Mouse (Mus musculus) gastrocnemius, postnatal 10 days (tissue): ENCODE data around the gene Slx1b. TPM values are rescaled to one million over a fixed set of nuclear protein-coding genes. Genes with fewer than 3 reads are reported as not detected.
A peak's percentile ranks its signal among the peaks of the same experiment; 100 is the strongest.
"Not testable (repeated sequence)": the region's sequence is repeated elsewhere in the genome, so short reads cannot be mapped to it uniquely, and the experiment has no call there.

Source experiments
- DNase-seq: peaks from one replicate; pipeline ENCODE4 v3.0.0; 2021; ENCODE audit warnings: mixed read lengths
- total RNA-seq, 2 experiments: library from RNA; stranded (reverse); gene quantifications; 2 replicates each; pipeline ENCODE4 v1.2.3; 2021

Gene Slx1b
- total RNA-seq, 2 experiments from 2014 or later = 4.2 to 6.1 TPM

GRCm38 (mm10) chr7:126702861-126703756 is 7.5 kb upstream of the Slx1b start:
- peak; percentile 9 for DNase-seq

GRCm38 (mm10) chr7:126702358-126702757 is 6.8 kb upstream of the Slx1b start:
- no peak for DNase-seq

- no peak for DNase-seq
These were observed 6.2 kb upstream of the Slx1b start for GRCm38 (mm10) chr7:126701559-126702357.

GRCm38 (mm10) chr7:126701070-126701469 is 5.5 kb upstream of the Slx1b start:
- DNase-seq = peak; percentile 93

- DNase-seq = no peak
These were observed 4.8 kb upstream of the Slx1b start for GRCm38 (mm10) chr7:126700063-126701015.

- no peak for DNase-seq
These were observed 2.3 kb upstream of the Slx1b start for GRCm38 (mm10) chr7:126697838-126698237.

GRCm38 (mm10) chr7:126696886-126697285 is 1.3 kb upstream of the Slx1b start:
- no peak for DNase-seq

GRCm38 (mm10) chr7:126696303-126696702 is 719 bp upstream of the Slx1b start:
- DNase-seq = no peak

- peak; percentile 66 for DNase-seq
These were observed 373 bp downstream of the Slx1b start, which contains the start of gene Bola2 for GRCm38 (mm10) chr7:126695210-126695611. TSS of gene Bola2 (plus strand) at chr7:126695401.

GRCm38 (mm10) chr7:126694441-126695051 is 1.0 kb downstream of the Slx1b start:
- DNase-seq = no peak

- DNase-seq = no peak
These were observed 1.8 kb downstream of the Slx1b start for GRCm38 (mm10) chr7:126693781-126694180.

GRCm38 (mm10) chr7:126693256-126693655 is 2.3 kb downstream of the Slx1b start:
- peak; percentile 83 for DNase-seq

- DNase-seq = no peak
These were observed 3.2 kb downstream of the Slx1b start for GRCm38 (mm10) chr7:126692426-126692825.

- no peak for DNase-seq
These were observed 3.9 kb downstream of the Slx1b start for GRCm38 (mm10) chr7:126691676-126692075.

- DNase-seq = no peak
These were observed 4.8 kb downstream of the Slx1b start for GRCm38 (mm10) chr7:126690737-126691136.

- no peak for DNase-seq
These were observed 6.6 kb downstream of the Slx1b start for GRCm38 (mm10) chr7:126689021-126689420.

- DNase-seq = not testable (repeated sequence)
These were observed 7.4 kb downstream of the Slx1b start for GRCm38 (mm10) chr7:126688156-126688555.

- no peak for DNase-seq
These were observed 14.4 kb downstream of the Slx1b start for GRCm38 (mm10) chr7:126681221-126681620.

GRCm38 (mm10) chr7:126679683-126680082 is 15.9 kb downstream of the Slx1b start:
- DNase-seq = no peak

- DNase-seq = no peak
These were observed 16.8 kb downstream of the Slx1b start for GRCm38 (mm10) chr7:126678545-126679341.
